ENCODE assay signal across 7 mouse cellular contexts in genomic region chr12:73810041-73810795, GRCm38 (mm10).
DNase-seq lines count a peak whose midpoint lies in the region; ATAC-seq and TF ChIP-seq lines count a peak whose summit lies in the region.

No protein-coding gene starts in this region.

- TF ChIP-seq CTCF in lung, embryonic 14.5 days (IDR thresholded peaks at IDR 0.05; ENCODE audit: low read depth) = no peak

- no peak overlapping the region for H3K9ac ChIP-seq in lung, embryonic 14.5 days

- no peaks in the 10 kb centered on the region for H3K36me3 ChIP-seq in lung, embryonic 14.5 days (ENCODE audit: insufficient read depth)

- H3K4me2 ChIP-seq in lung, embryonic 14.5 days = peak overlapping the region; percentile 36

- no peaks in the 10 kb centered on the region for H3K9me3 ChIP-seq in lung, embryonic 14.5 days (ENCODE audit: low read depth, low read length)

- intact Hi-C loops in gastrocnemius, postnatal 36 days (cut with DNase I) = loop anchor here (5.0 kb wide), 1 partner anchor 97 kb away; no protein-coding TSS in a partner anchor

- no peak overlapping the region for H3K4me3 ChIP-seq in lung, embryonic 14.5 days (ENCODE audit: low read depth, low read length)

- peaks cover 24% of the 10 kb centered on the region for H3K4me1 ChIP-seq in lung, embryonic 14.5 days (ENCODE audit: insufficient read depth)

- 11% methylated on average over 13 of the region's 13 CpGs for WGBS in lung, embryonic 14.5 days

- peak; percentile 95 for DNase-seq in NIH3T3 (ENCODE audit: low read depth)
- peak; percentile 91 for DNase-seq in adrenal gland, postnatal 14 days
- DNase-seq in gastrocnemius, postnatal 36 days = peak; percentile 67 to 76
- peak; percentile 72 for DNase-seq in kidney, adult 18-20 months
- DNase-seq in lung, embryonic 14.5 days = peak; percentile 98
- peak; percentile 84 to 87 for DNase-seq in right cerebral cortex, postnatal 10 days (ENCODE audit: low spot score in 2 of 2)
- DNase-seq in cerebellum, adult 9-11 months = no peak

- H3K27me3 ChIP-seq in lung, embryonic 14.5 days (ENCODE audit: insufficient read depth, low read length) = no peaks in the 10 kb centered on the region

- ATAC-seq in lung, embryonic 14.5 days (ENCODE audit: insufficient read depth) = peak; percentile 95

- peak overlapping the region; percentile 85 for H3K27ac ChIP-seq in lung, embryonic 14.5 days (ENCODE audit: low read depth)
